Mouse (Mus musculus): ENCODE measurements at regions not wholly inside any gene's neighbourhood (a gene's known extent, or its start where the extent isn't known, plus 50 kb on each side); places are given as distances from the start of the nearest gene placed in this dataset.

GRCm38 (mm10) chr4:8967986-8968385, 729.1 kb upstream of the Car8 start:
- H3K27ac ChIP-seq (ENCODE audit: low read length): no peak overlapping the region
- 83% methylated on average over 3 of the region's 3 CpGs for WGBS
- H3K4me2 ChIP-seq (ENCODE audit: low read depth, low read length): no peak overlapping the region
- no peak for ATAC-seq (ENCODE audit: insufficient read depth, low FRiP score)
- no peak overlapping the region for H3K9ac ChIP-seq (ENCODE audit: low read length)
- H3K27me3 ChIP-seq (ENCODE audit: control insufficient read depth, insufficient read depth, low read length): no peaks in the 10 kb centered on the region
- H3K36me3 ChIP-seq (ENCODE audit: control insufficient read depth, insufficient read depth, low read length): no peaks in the 10 kb centered on the region
- no peak overlapping the region for H3K4me3 ChIP-seq (replicated peaks; ENCODE audit: low read length)
- 0 out of 2 replicates have a peak, but pooled peaks cover under 1% of the 10 kb centered on the region for H3K9me3 ChIP-seq (replicated peaks; ENCODE audit: control insufficient read depth, low read length)
- no peaks in the 10 kb centered on the region for H3K4me1 ChIP-seq (ENCODE audit: control insufficient read depth, insufficient read depth, low read length)

DNA sequence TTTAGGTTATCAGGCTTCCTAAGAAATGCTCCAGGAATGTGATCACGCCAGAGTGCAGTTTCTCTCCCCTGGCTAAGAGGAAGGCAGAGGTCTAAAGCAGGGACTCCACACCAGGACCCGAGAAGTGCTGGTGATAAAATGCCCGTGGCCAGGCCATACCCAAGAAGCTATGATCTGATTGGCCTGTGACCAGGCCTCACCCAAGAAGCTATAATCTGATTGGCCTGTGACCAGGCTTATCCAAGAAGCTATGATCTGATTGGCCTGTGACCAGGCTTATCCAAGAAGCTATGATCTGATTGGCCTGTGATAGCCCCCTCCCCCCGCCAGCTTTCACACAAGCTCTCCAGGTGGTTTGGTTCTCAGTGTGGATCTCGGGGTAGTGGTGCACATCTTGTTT, 726.7 kb upstream of the Car8 start:
- H3K27ac ChIP-seq (ENCODE audit: low read length): no peak overlapping the region
- H3K9me3 ChIP-seq (replicated peaks; ENCODE audit: control insufficient read depth, low read length): no peaks in the 10 kb centered on the region
- no peaks in the 10 kb centered on the region for H3K27me3 ChIP-seq (ENCODE audit: control insufficient read depth, insufficient read depth, low read length)
- ATAC-seq (ENCODE audit: insufficient read depth, low FRiP score): peak; percentile 25; the same call in 1 of the 2 replicates
- no peaks in the 10 kb centered on the region for H3K36me3 ChIP-seq (ENCODE audit: control insufficient read depth, insufficient read depth, low read length)
- H3K4me3 ChIP-seq (replicated peaks; ENCODE audit: low read length): no peak overlapping the region
- H3K9ac ChIP-seq (ENCODE audit: low read length): no peak overlapping the region
- no peak overlapping the region for H3K4me2 ChIP-seq (ENCODE audit: low read depth, low read length)
- no peaks in the 10 kb centered on the region for H3K4me1 ChIP-seq (ENCODE audit: control insufficient read depth, insufficient read depth, low read length)
- WGBS: 77% methylated on average over 5 of the region's 5 CpGs

GRCm38 (mm10) chr4:8962959-8963572, 724.2 kb upstream of the Car8 start:
- Histone ChIP-seq H3K9me3 (replicated peaks; ENCODE audit: control insufficient read depth, low read length) (no peaks in the 10 kb centered on the region), H3K27ac (ENCODE audit: low read length) (no peak overlapping the region), H3K4me1 (ENCODE audit: control insufficient read depth, insufficient read depth, low read length) (0 out of 2 replicates have a peak, but pooled peaks cover 3% of the 10 kb centered on the region), H3K9ac (ENCODE audit: low read length) (no peak overlapping the region), H3K27me3 (ENCODE audit: control insufficient read depth, insufficient read depth, low read length) (no peaks in the 10 kb centered on the region), H3K36me3 (ENCODE audit: control insufficient read depth, insufficient read depth, low read length) (no peaks in the 10 kb centered on the region), H3K4me2 (ENCODE audit: low read depth, low read length) (no peak overlapping the region), H3K4me3 (replicated peaks; ENCODE audit: low read length) (no peak overlapping the region)
- 38% methylated on average over 9 of the region's 9 CpGs for WGBS
- no peak for ATAC-seq (ENCODE audit: insufficient read depth, low FRiP score)

- no peak overlapping the region for H3K4me3 ChIP-seq (replicated peaks; ENCODE audit: low read length)
- H3K4me1 ChIP-seq (ENCODE audit: control insufficient read depth, insufficient read depth, low read length): peaks cover 12% of the 10 kb centered on the region; the same call in 1 of the 2 replicates
- no peak for ATAC-seq (ENCODE audit: insufficient read depth, low FRiP score)
- no peaks in the 10 kb centered on the region for H3K36me3 ChIP-seq (ENCODE audit: control insufficient read depth, insufficient read depth, low read length)
- no peak overlapping the region for H3K9ac ChIP-seq (ENCODE audit: low read length)
- no peak overlapping the region for H3K4me2 ChIP-seq (ENCODE audit: low read depth, low read length)
- H3K27ac ChIP-seq (ENCODE audit: low read length): no peak overlapping the region
- H3K27me3 ChIP-seq (ENCODE audit: control insufficient read depth, insufficient read depth, low read length): no peaks in the 10 kb centered on the region
- WGBS: 77% methylated on average over 6 of the region's 6 CpGs
- H3K9me3 ChIP-seq (replicated peaks; ENCODE audit: control insufficient read depth, low read length): no peaks in the 10 kb centered on the region
These were observed 723.0 kb upstream of the Car8 start for GRCm38 (mm10) chr4:8961851-8962250.

DNA sequence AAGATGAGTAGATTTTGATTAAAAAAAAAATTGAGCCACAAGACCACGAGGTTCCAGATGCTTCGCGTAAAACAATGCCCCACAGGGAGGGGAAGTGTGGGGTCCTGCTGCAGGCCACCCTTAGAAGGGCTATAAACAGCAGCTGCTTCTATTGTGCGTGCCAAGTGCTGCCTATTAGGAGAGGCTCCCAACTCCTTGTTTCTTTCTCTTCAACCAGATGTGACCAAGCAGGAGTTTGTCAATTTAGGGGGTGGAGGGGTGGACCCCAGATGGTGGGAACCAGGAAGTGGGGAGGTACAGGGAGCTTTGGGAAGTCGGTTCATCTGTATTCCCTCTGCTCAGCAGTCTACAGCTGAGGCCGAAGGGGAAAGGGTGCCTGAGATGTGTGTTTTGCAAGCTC, 718.9 kb upstream of the Car8 start:
- Histone ChIP-seq H3K27me3 (ENCODE audit: control insufficient read depth, insufficient read depth, low read length) (no peaks in the 10 kb centered on the region), H3K27ac (ENCODE audit: low read length) (0 out of 2 replicates have a peak overlapping the region, but pooled peaks have one; percentile 30), H3K4me3 (replicated peaks; ENCODE audit: low read length) (no peak overlapping the region), H3K4me1 (ENCODE audit: control insufficient read depth, insufficient read depth, low read length) (peaks cover 32% of the 10 kb centered on the region), H3K4me2 (ENCODE audit: low read depth, low read length) (no peak overlapping the region), H3K9me3 (replicated peaks; ENCODE audit: control insufficient read depth, low read length) (no peaks in the 10 kb centered on the region), H3K36me3 (ENCODE audit: control insufficient read depth, insufficient read depth, low read length) (no peaks in the 10 kb centered on the region), H3K9ac (ENCODE audit: low read length) (0 out of 2 replicates have a peak overlapping the region, but pooled peaks have one; percentile 28)
- ATAC-seq (ENCODE audit: insufficient read depth, low FRiP score): peak; percentile 48; the same call in 1 of the 2 replicates
- 27% methylated on average over 6 of the region's 6 CpGs for WGBS

- no peaks in the 10 kb centered on the region for H3K27me3 ChIP-seq (ENCODE audit: control insufficient read depth, insufficient read depth, low read length)
- no peaks in the 10 kb centered on the region for H3K36me3 ChIP-seq (ENCODE audit: control insufficient read depth, insufficient read depth, low read length)
- no peak overlapping the region for H3K9ac ChIP-seq (ENCODE audit: low read length)
- H3K4me2 ChIP-seq (ENCODE audit: low read depth, low read length): no peak overlapping the region
- WGBS: 74% methylated on average over 5 of the region's 5 CpGs
- no peaks in the 10 kb centered on the region for H3K9me3 ChIP-seq (replicated peaks; ENCODE audit: control insufficient read depth, low read length)
- no peak overlapping the region for H3K4me3 ChIP-seq (replicated peaks; ENCODE audit: low read length)
- H3K4me1 ChIP-seq (ENCODE audit: control insufficient read depth, insufficient read depth, low read length): peaks cover 32% of the 10 kb centered on the region
- ATAC-seq (ENCODE audit: insufficient read depth, low FRiP score): no peak
- no peak overlapping the region for H3K27ac ChIP-seq (ENCODE audit: low read length)
These were observed 718.1 kb upstream of the Car8 start for GRCm38 (mm10) chr4:8957023-8957343.

- Histone ChIP-seq H3K4me1 (ENCODE audit: control insufficient read depth, insufficient read depth, low read length) (peaks cover 32% of the 10 kb centered on the region), H3K9ac (ENCODE audit: low read length) (no peak overlapping the region), H3K4me3 (replicated peaks; ENCODE audit: low read length) (no peak overlapping the region), H3K27me3 (ENCODE audit: control insufficient read depth, insufficient read depth, low read length) (no peaks in the 10 kb centered on the region), H3K36me3 (ENCODE audit: control insufficient read depth, insufficient read depth, low read length) (no peaks in the 10 kb centered on the region), H3K4me2 (ENCODE audit: low read depth, low read length) (no peak overlapping the region), H3K27ac (ENCODE audit: low read length) (no peak overlapping the region), H3K9me3 (replicated peaks; ENCODE audit: control insufficient read depth, low read length) (no peaks in the 10 kb centered on the region)
- no peak for ATAC-seq (ENCODE audit: insufficient read depth, low FRiP score)
- 57% methylated on average over 9 of the region's 9 CpGs for WGBS
These were observed 717.6 kb upstream of the Car8 start for GRCm38 (mm10) chr4:8956312-8957022.

DNA sequence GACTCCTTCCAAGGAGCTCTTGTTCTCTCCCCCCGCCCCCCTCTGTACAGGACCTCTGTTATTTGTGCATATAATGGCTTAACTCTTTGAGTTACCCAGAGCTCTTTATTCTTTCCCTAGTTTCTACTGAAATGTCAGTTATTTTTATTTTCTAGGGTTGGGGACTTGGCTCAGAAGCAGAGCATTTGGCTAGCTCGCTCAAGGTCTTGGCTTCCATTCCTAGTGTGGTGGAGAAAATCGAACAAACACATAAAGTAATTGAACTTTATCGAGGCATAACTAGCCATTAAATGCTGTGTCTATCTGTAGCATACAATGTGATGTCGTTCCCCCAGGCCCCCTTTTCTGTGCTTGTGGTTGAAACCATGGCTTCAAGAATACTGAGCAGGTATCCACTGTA, 716.5 kb upstream of the Car8 start:
- Histone ChIP-seq H3K9me3 (replicated peaks; ENCODE audit: control insufficient read depth, low read length) (no peaks in the 10 kb centered on the region), H3K4me3 (replicated peaks; ENCODE audit: low read length) (no peak overlapping the region), H3K27me3 (ENCODE audit: control insufficient read depth, insufficient read depth, low read length) (no peaks in the 10 kb centered on the region), H3K4me1 (ENCODE audit: control insufficient read depth, insufficient read depth, low read length) (peaks cover 32% of the 10 kb centered on the region), H3K9ac (ENCODE audit: low read length) (no peak overlapping the region), H3K4me2 (ENCODE audit: low read depth, low read length) (no peak overlapping the region), H3K27ac (ENCODE audit: low read length) (no peak overlapping the region), H3K36me3 (ENCODE audit: control insufficient read depth, insufficient read depth, low read length) (no peaks in the 10 kb centered on the region)
- no peak for ATAC-seq (ENCODE audit: insufficient read depth, low FRiP score)
- WGBS: 79% methylated on average over 5 of the region's 5 CpGs

GRCm38 (mm10) chr4:8954356-8954914, 715.6 kb upstream of the Car8 start:
- Histone ChIP-seq H3K27ac (ENCODE audit: low read length) (peak overlapping the region; percentile 86), H3K9ac (ENCODE audit: low read length) (0 out of 2 replicates have a peak overlapping the region, but pooled peaks have one; percentile 19)

More at GRCm38 (mm10) chr4:8954356-8954914, 715.6 kb upstream of the Car8 start:
- Histone ChIP-seq H3K36me3 (ENCODE audit: control insufficient read depth, insufficient read depth, low read length) (no peaks in the 10 kb centered on the region), H3K27me3 (ENCODE audit: control insufficient read depth, insufficient read depth, low read length) (no peaks in the 10 kb centered on the region), H3K4me1 (ENCODE audit: control insufficient read depth, insufficient read depth, low read length) (peaks cover 32% of the 10 kb centered on the region), H3K4me2 (ENCODE audit: low read depth, low read length) (peak overlapping the region; percentile 45), H3K9me3 (replicated peaks; ENCODE audit: control insufficient read depth, low read length) (no peaks in the 10 kb centered on the region), H3K4me3 (replicated peaks; ENCODE audit: low read length) (peak overlapping the region; percentile 22; the same call in 1 of the 2 replicates)
- 6% methylated on average over 10 of the region's 10 CpGs for WGBS
- ATAC-seq (ENCODE audit: insufficient read depth, low FRiP score): peak; percentile 88

Measured in stomach, embryonic 16.5 days (tissue).